Mouse (Mus musculus) cerebellum, adult 8-10 months (tissue): ENCODE results near the gene Lamb3.

Source experiments
- DNase-seq: peaks from one replicate; pipeline ENCODE4 v3.0.0; 2022

Gene Lamb3

DNA sequence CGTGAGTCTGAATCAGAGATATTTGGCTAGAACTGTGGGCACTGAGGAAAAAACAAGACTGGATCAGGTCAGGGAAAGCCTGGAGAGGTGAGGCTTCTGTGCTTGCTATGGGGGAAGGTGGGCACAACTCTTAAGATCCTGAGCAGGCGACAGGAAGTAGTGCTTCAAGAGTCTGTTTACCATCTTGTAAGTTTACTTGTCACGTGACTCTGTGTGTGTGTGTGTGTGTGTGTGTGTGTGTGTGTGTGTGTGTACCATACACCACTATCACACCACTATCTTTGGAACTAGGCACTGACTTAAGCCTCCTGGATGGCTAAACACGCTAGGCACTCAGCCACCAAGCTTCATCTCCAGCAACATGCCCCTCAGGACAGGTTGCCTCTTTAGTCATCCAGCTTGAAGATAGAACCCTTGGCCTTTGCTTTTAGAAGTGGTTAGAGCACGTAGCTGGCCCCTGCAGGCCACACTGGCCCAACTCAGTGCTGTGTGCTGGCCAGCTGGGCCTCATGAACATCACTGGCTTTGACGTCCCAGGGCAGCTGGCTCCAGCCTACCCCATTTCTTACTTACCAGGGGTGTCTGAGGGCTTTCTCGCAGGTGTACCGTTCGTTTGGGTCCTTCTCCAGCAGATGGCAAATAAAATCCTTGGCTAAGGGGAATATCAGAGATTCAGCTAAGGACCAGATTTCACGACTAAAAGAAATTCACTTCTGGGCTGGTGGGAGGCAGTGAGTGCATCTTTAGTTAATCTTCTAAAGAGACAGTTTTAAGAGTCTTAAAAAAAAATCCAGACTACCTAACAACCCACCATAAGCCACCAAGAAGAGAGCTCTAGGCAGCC is 142.4 kb downstream of the Lamb3 start:
- DNase-seq, result no peak

DNA sequence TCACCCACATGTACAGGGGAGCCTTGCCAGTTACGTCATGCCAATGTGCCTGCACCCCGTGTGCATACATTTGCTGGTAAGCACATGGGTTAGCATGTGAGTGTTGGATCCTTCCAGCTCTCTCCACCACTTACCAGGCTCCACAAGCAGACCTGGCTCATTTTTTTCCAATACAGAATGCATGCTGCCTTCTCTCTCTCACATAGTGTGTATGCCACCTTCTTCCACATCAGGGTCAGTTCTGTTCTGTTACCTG is 143.0 kb downstream of the Lamb3 start:
- no peak for DNase-seq

DNA sequence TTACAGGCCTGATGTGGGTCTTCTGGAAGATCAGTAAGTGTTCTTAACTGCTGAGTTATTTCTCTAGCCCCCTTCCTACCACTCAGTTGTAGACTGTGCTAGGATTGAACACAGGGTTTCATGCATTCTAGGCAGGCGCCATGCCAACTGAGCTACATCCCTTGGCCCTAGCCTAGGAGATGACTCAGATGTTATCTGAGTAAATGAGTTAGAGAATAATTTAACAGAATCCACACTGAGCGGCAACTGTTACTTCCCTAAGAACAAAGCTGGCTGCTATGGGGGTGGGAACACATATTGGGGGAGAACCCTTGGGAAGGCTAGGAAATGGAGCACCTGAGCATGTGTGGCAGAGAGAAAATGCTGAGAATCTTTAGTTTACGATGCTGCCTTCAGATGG is 144.1 kb downstream of the Lamb3 start:
- no peak for DNase-seq

DNA sequence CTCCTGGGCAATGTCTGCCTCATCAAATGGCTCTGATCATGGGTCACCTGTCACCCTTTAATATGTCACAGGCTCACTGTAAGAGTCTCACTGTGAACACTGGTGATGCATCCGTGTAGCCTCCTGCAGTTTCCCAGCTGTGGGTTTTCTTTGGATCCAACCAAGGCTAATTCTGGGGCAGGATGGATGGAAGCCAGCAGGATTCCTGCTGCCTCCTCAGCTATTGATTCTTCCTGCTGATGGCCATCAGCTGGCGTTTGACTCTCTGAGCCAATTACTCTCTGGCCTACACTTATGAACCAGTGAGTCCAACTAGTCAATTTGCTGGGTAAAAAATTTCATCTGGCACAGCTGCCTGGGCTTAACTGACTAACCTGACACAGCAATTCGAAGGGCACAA is 151.7 kb downstream of the Lamb3 start:
- no peak for DNase-seq

DNA sequence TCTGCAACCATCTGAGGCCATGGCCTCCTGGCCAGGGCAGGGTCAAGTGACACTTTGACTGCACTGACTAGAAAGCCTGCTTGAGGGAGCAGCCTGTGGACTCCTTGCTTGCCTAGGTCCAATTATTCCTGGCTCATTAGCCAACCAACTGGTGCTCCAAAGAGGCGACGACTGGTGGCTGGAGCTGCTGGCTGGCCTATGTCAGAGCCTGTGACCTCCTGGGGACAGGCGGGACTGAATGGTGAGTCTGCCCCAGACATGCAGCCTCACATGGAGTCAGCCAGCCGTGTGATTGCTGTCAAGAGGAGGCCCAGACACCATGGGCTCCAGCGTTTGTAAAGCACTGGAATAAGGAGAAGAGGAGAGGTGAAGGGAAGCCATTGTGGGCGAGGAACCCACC is 153.7 kb downstream of the Lamb3 start:
- DNase-seq, result no peak

DNA sequence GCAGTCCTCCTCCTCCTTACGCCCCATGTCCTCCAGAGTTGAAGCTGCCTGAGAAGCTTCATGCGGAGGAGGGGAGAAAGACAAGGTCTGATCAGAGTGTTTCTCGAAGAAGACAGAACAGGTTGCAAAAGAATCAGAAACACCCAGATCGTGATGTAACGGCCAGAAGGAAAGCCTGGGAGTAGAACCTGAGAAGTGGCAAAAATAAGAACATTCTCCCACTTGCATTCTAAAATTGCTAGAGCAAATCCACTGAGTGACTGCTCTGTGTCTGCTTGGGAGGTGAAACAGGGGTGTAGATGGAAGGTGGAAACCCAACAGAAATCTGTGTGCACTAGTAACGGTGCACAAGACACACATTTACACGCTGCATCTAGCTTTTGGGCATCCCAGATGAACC is 154.6 kb downstream of the Lamb3 start:
- no peak for DNase-seq

DNA sequence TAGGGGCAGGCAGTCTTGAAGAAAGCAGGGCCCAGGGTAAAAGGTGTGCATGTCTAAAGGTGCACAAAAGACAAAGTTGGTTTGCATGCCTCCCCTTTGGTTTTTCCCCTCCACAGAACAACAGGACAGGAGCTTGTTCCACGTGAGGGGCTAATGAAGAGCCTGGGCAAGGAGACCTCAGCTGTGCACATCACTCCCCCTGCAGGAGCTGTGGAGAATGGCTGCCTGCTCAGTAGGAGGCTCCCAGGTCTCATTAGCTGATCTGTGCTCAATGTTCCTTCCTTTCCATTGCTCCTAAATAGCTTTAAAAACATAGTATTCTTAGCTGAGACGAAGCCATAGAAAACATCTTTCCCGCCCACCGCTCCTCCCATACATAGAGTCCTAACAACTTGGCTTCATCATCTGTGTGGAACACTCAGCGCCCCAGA is 156.3 kb downstream of the Lamb3 start:
- DNase-seq, result peak; percentile 55

DNA sequence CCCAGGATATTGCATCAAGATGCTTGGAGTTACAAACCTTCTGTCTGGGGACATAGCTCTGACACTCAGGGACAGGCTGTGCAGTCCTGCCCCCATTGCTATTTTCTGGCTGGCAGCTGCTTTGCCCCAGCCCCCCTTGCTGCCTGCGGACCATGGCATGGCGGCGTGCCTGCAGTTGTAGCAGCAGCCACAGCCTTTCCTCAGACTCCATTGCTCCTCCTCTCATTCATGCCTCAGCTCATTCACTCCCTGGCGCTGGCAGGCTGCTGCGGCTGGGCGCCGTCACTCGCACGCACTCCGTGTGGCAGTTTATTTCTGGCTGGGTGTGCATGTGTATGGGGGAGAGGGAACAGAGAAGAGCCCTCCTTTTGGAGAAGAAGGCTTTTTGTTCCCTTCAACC is 160.6 kb downstream of the Lamb3 start:
- DNase-seq, result no peak

DNA sequence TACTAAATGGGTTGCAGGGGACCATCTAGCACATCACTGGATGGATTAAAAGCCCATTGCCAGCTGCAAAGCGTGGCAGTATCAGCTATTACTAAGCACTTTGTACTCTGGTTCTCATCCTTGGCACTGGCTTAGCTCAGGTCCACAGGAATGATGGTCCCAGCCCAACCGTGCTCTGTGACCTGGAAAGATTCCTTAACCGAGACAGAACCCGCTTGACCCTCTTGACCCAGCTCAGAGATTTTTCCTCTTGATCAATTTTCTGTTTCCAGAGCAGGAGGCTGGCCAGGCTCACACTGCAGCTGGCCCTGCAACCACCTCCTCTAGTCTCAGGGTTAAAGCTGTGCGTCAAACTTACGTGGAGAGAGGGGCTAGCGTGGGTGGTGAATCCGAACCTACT is 161.6 kb downstream of the Lamb3 start:
- DNase-seq, result no peak

DNA sequence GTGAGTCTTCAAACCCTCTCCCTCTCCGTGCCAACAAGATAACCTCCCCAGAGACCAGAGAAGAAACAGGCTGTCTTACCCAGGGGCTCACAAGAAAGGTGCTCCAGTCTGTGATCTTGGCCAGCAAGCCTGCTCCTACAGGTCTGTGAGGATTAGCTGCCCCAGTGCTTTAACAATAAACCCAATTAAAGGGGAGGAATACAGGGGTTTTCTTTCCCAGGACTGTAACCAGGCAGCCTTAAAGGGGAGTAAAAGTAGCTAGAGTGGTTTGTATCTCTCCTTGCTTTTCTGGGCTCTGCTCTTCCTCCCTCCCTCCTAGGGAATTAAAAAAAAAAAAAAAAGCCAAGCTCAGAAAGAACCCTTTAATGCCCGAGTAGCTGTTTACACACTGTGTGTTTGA is 162.6 kb downstream of the Lamb3 start, which contains the start of gene Camk1g:
TSS of gene Camk1g (minus strand) at position 203 of the 400 bp plus-strand sequence.
- no peak for DNase-seq

DNA sequence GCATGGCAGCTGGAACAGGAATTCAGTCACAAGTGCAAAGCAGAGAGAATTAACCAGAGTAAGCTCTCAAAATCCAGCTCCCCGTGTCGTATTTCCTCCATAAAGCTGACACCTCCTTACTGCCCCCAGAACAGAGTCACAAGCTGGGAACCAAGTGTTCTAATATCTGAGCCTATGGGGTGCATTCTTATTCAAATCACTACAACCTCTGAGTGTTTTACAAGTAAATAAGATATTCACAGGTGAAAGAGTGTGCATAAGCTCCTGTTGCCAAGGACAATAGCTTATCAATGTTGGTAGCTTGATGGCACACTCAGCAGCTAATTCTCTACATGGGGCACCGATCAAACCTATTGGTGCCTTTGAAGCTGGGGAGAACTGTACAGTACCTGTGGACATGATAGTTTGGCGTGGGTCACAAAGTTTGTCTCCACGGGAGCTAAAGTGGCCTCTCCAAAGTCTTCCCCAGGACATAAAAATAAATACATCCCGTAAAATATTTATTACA is 166.5 kb downstream of the Lamb3 start:
- no peak for DNase-seq

DNA sequence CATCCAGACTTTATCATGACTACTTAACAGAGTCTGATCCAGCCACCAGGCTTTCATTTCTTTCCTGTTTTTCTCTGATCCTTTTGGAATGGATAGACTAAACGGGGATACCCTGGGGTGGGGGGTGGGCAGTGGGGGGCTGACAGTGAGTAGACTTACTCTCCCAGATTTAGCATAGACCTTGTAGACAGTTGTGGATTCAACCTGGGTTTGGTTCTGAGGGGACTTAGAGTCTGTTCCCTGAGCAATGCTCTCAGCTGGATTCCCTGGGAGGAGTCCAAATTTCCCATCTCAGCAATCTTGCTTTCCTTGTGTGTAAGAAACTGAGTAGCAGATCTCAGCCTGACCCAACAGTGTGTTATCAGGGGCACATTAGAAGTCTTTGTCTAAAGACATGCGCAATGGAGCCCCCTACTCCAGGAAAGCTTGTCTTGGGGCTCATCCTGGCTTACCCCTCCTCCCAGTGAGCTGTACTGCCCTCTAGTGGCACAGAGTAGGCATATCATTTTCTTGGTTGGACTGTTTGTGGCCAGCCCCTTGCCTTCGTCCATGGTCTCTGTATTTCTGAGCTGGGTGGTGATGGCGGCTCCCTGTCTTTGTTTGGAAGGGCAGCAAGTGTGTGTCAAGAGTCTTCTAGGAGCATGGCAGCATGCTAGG is 169.1 kb downstream of the Lamb3 start:
- peak; percentile 65 for DNase-seq

DNA sequence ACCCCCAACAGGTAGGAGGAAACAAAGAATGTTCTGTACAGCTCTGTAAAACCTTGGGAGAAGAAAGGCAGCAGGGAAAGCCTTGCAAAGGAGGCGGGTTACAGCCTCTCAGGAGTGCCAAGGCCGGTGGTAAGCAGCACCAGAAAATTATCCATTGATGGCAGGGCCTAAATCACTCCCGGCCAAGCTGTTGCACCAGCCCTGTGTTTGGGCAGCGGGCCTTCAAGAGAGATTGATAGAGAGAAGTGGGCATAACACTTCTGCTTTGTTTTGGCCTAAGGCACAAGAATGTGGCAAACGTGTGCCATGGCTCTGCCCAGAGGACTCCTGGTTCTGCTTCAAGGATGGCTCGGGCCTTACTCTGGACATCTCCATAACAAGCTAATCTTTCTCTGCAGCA is 172.1 kb downstream of the Lamb3 start:
- no peak for DNase-seq

DNA sequence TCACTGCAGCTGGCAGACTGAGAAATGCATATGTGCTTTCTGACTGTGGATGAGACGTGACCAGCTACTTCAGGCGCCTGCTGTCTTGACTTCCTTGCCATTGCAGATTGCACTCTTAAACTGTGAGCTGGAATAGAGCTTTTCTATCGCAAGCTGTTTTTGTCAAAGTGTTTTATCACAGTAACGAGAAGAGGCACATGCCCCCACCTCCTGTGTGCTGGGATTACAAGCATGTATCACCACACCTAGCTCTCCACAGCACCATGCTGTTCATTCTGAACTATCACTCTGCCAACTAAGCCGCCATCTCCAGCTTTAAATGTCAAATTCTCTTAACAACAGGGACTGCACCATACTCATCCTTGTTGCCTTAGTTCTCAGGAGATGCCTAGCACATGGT is 173.4 kb downstream of the Lamb3 start:
- DNase-seq, result no peak

DNA sequence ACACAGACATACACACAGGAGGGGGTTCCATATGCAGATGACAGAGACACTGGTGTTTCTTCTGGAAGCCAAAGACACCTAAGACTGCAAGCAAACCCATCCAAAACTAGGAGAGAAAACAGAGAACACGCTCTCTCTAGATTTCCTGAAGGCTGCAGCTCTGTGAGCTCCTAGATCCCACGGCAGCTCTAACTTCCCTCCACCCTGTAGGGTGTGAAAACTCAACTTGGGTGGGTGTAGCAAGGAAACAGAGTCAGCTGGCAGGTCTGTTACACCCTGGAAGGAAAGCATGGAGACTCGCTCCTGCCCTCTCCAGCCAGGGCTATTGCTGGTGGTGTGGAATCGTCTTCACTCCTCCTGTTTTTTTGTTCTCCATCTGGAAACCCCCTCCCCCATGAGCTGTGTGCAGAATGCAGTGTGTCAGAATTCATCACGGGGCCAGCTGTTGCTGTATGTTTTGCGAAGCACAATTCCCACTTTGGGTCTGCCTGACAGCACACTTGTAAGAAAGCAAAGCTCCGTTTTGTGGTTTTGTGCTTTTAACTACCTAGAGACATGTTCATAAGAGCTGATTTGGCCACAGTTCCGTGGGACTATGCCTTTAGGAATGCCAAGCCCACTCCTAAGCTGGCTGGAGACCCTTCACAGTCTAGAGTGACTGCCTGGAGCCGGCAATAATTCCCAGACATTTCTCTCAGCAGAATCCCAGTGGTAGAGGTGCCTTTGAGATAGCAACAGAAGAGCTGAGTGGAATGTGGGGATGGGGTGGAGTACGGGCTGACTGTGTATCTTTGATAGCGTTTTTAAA is 174.3 kb downstream of the Lamb3 start:
- DNase-seq, result no peak

DNA sequence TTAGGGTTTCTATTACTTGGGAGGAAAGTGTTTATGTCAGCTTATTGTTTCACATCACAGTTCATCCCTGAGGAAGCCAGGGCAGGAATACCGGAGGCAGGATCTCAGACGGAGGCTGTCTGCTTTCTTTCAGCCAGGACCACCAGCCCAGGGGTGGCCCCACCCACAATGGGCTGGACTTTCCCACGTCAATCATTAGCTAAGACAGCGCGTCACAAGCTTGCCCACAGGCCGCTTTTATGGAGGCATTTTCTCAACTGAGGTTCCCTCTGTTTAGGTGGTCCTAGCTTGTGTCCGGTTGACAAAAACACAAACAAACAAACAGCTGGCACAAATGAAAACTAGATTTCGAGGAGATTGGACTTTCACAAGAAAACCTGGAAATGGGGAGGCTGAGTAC is 174.9 kb downstream of the Lamb3 start:
- no peak for DNase-seq

DNA sequence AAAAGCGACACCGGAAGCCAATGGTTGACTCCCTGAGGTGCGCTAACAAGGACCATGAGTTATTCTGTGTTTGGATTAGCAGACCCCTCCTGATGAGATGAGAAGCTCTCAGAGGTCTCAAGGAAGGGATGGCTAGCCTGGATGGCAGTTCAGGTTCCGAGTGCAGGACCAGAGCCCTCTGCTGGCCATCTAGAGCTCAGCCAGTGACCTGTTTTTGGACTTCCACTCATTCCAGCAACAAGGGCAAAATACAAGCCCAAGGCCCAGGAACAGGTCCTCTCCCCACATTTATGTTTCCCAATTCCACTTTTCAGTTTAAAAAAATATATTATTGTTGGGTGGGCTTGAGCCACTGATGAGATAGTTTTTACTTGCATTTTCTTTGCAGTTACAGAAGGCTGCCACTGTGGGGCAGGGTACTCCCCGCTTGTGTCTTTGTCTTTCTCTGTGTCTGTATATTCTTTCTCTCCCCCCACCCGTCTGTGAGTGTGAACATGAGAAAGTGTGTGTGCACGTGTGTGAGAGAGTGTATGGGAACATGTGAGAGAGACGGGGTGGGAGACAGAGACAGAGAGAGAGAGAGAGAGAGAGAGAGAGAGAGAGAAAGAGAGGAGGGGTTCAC is 175.5 kb downstream of the Lamb3 start:
- DNase-seq, result peak; percentile 63

DNA sequence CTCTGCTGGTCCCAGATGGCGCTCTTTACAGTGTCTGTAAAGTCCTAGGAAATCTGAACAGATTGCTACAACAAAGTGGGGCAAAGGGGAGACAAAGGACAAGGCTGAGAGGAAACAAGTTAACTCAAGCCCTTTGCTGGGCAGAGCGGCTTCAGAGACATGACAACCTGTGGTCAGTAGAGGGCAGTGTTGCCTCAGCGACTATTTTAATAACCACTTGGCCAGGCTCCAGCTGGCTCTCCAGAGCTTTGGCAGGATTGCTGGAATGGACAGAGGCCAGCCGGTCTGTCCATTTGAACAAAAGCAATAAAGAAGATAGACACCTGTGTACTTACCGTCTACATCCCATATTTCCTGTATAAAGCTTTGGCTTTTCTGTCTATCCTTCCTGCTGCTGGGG is 178.6 kb downstream of the Lamb3 start:
- DNase-seq, result peak; percentile 97

DNA sequence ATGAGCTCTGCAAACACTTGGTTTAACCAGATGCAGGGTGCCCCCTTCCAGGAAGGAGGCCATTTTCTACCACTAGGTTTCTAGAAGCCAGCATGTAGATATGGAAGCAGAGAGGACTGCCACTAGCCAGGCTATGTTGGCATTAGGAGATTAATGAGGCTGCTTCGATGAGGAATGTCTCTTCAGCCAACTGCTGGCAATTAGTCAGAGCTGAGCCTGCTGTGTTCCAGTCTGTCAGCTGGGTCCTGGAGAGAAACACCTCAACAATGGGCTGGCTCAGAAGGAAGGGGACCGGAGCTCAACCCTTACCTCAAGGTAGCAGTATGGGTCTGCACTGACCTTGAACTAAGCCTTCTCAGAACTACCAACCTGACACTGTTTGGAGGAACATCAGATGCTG is 179.7 kb downstream of the Lamb3 start:
- peak; percentile 43 for DNase-seq

DNA sequence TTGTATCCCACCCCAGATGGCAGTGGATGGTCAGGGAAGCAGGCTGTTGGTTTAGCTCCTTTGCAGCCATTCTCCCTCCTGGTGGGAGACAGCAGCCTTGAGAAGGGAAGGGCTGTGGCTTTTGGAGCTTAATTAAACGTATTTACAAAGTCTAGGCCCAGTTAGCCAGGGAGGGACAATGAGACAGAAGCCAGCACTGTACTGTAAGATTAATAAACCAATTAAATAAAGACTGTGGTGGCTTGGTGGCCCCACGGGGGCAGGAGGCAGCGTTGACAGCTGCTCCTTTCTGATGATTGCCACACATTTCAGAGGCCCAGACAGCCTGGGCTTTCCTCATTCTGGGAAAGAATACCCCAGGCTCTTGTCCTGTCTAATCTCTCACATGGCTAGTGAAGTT is 182.0 kb downstream of the Lamb3 start:
- no peak for DNase-seq

DNA sequence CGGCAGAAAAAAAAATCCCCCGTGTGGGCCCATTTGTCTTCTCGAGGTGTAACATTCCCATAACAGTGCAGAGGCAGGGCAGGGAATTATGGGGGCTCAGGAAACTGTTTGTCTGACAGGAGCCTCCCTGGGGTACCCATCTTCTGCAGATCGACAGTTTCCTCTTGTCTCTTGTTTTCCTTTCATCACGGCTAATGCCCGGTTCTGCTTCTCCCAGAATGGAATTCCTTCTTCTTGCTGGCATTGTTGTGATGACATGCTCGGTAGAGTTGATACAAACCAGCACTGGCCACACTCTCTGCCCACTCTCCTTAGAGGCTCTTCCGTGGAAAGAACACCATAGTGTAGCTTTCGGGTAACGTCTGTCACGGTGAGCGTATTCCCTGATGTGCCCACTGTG is 182.5 kb downstream of the Lamb3 start:
- DNase-seq, result no peak

DNA sequence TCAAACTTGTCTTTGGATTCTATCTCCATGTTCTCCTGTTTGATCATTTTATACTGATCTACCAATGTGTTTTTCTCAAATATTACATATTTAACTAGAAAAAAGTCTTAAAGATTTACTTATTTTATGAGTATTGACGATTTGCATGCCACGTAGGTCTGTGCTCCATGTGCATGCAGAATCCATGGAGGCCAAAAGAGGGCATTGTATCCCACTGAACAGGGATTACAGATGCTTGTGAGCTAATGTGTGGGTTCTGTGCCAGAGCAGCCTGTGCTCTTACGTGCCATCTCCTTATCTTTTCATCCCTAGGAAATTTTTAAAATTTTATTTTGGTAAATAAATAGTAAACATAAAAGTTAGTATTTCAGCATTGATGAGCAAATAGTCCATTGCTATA is 184.8 kb downstream of the Lamb3 start:
- no peak for DNase-seq
